Mouse (Mus musculus) R1 (cell line): Measurements from ENCODE around the gene Slc25a35.
"Not testable (repeated sequence)": the region's sequence is repeated elsewhere in the genome, so short reads cannot be mapped to it uniquely, and the experiment has no call there.

Experiments used
- DNase-seq: peaks from one replicate; pipeline ENCODE4 v3.0.0-alpha.2; 2018; ENCODE audit warnings: low read depth, low spot score

The Slc25a35 gene

GRCm38 (mm10) chr11:68961596-68961995 lies 6.3 kb upstream of the Slc25a35 start:
- DNase-seq: no peak

- DNase-seq: not testable (repeated sequence)
These were observed 5.8 kb upstream of the Slc25a35 start for GRCm38 (mm10) chr11:68962159-68962558.

- DNase-seq: no peak
These were observed 4.5 kb upstream of the Slc25a35 start for GRCm38 (mm10) chr11:68963405-68963804.

- no peak for DNase-seq
These were observed 2.9 kb upstream of the Slc25a35 start for GRCm38 (mm10) chr11:68965050-68965449.

DNA sequence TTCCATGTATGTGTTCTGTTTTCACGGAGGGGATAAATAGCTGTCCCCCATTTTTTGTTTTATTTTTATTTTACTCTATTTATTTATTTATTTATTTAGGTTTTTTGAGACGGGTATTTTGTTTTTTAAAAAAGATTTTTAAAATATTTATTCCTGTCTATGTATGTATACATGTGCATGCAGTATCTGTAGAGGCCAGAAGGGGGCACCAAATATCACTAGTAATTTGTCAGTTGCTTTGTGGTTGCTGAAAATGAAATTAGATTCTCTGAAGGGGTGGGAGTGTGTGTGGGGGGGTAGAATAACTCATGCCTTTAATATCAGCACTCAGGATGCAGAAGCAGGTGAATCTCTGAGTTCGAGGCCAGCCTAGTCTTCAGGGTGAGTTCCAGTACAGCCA lies 2.1 kb upstream of the Slc25a35 start:
- DNase-seq: peak; percentile 59

- DNase-seq: no peak
These were observed 1.4 kb upstream of the Slc25a35 start for GRCm38 (mm10) chr11:68966554-68966953.

GRCm38 (mm10) chr11:68968752-68969151 lies 821 bp downstream of the Slc25a35 start:
- no peak for DNase-seq

- DNase-seq: no peak
These were observed 2.3 kb downstream of the Slc25a35 start for GRCm38 (mm10) chr11:68970232-68970631.

GRCm38 (mm10) chr11:68973250-68974058 lies 5.5 kb downstream of the Slc25a35 start:
- DNase-seq: peak; percentile 95

DNA sequence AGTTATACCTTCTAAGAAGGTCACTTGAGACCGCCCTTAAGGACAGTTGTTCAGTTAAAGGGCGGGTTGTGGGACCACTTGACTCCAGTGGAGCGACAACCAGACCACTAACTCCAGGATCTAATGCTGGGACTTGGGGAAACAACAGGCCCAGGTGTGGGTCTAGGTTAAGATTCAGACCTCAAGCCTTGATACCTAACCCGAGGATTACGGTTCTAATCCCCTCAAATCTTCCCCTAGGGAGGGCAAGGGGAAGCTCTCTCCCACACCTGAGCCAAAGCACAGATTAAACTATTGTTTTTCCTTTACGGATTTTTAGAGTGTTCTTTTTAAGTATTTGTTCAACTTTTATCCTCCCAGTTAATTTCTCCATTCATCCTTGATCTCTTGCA lies 6.1 kb downstream of the Slc25a35 start:
- DNase-seq: no peak

DNA sequence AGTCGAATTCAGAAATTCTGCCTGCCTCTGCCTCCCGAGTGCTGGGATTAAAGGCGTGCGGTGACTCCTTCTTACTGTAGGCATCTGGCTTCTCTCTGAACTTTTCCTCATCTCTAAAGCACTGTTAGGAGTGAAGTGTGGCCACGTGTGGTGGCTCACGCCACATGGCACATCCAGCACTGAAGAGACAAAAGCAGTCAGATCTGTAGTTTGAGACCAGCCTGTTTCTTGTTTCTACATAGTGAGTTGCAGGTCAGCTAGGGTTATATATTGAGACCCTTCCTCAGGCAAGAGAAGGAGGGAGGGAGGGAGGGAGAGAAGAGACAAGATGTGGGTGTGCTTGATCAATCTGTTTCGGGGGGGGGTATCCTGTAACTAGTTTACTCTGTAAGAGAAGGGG lies 7.2 kb downstream of the Slc25a35 start, which contains the start of gene Rangrf:
Rangrf (minus strand) TSS at position 101 of the 400 bp plus-strand sequence.
- no peak for DNase-seq

DNA sequence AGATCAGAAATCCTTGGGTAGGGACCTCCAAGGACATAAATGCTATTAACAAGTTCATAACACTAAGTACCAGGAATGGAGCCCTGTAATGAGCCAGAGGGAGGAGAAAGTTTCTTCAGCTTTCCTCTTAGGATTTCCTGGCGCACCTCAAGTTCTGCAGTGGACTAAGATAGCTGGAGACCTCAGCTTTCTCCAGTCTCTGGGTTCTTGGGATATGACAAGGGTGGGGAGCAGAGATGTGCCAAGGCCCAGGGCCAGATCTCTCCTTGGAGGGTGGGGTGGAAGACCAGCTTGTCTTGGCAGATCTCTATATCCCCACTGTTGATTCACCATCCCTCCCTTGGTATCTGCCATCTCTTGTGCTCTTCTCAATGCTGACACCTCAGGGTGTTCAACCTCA lies 7.7 kb downstream of the Slc25a35 start:
- no peak for DNase-seq

- no peak for DNase-seq
These were observed 11.4 kb downstream of the Slc25a35 start for GRCm38 (mm10) chr11:68979320-68979733.

DNA sequence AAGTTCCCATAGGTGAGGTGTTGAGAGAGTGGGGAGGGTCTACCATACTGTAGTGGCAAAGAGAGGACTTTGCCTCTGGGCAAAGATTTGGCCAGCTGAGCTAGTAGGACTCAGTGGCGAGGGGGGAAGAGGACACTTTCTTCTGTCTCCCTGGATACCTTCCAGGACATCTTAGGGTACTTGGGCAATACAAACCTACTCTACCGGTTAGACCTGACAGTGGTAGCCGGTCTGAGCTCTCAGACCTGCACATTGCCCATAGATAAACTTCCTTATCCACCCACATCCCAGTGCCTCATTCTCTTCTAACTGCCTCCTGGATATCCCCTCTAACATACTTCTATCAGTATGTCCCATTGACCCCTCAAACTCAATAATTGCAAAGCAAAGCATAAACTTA lies 13.0 kb downstream of the Slc25a35 start:
- no peak for DNase-seq

DNA sequence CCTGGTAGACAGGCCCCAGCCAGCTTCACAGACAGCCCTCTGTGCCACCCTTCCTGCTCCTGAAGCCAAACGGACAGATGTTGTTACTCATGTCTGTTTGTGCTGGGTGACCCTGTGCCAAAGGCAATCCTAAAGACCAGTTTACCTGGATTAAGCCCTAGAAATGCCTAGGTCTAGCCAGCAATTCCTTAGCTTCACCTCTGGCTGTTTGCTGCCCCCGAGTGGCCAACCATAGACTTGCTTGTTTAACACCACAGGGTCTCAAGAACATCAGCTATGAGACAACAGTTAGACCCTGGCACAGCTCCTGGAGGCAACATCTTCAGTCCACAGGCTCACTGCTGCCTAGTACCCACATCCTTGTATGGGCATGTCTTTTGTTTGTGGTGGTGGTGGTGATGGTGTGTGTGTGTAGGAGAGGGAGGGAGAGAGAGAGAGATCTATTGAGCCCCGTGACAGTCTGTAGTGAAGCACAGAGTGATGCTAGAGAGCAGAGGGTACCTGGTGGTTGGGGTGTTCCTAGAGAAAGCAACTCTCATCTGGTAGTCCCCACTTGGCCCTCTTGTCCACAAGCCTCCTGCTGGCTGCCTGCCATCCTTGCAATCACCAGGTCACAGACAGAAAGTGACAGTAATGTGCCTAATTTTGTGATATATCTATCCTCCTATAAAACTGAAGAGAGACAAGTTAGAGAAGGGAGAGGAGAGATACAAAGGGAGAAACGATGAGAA lies 14.9 kb downstream of the Slc25a35 start:
- DNase-seq: peak; percentile 89

GRCm38 (mm10) chr11:68987365-68987882 lies 19.5 kb downstream of the Slc25a35 start:
- no peak for DNase-seq

DNA sequence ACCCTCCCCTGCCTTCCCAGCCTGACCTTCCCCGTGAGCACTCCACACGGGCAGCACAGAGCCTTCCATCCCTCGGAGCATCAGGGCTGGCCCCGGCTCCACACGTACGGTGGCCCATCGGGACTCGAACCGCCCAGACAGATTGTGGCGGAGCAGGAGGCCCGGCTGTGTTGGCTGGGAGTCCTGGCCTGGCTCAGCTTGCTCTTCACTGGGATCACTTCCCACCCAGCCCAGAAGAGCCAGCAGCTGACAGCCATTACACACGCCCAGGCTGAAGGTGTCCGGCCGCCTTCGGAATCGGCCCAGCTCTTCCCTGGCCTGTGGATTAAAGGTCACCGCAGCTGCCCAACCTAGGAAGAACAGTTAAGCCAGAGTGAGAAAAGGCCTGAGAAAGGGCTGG lies 20.4 kb downstream of the Slc25a35 start:
- DNase-seq: no peak

DNA sequence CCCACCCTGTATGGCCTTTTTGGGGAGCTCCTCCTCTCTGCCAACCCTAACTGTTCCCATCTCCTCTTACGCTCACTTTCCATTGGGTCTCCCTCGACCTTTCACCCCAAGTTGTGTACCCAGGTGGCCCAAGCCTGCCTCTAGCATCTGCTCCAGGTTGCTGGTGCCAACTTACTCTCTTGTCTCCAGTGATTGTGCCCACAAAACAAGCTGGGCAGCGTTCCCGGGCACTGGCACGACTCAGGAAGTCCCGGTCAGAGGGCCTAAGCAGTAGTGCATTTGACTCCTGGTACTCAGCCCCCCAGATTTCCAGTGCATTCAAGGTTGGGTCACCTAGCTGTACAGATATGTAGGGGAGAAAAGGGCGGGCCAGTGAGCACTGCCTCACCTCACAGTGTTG lies 25.2 kb downstream of the Slc25a35 start:
- no peak for DNase-seq

- DNase-seq: peak; percentile 59
These were observed 26.4 kb downstream of the Slc25a35 start for GRCm38 (mm10) chr11:68994377-68994776.

DNA sequence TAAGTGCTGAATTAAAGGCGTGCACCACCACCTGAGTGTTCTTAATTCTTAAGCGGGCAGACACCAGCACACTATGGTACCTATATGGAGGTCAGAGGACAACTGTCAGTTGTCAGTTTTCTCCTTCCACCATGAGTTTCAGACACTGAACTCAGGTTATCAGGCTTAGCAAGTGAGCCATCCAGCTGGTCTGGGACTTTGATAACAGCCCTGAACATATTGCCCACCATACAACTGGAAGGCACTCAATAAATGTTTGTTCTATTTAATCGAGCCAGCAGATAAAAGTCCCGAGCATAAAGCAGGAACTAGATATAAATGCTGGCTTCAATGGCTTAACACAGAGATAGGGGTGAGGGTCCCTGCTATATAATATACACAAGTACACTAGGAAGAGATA lies 29.1 kb downstream of the Slc25a35 start:
- no peak for DNase-seq

DNA sequence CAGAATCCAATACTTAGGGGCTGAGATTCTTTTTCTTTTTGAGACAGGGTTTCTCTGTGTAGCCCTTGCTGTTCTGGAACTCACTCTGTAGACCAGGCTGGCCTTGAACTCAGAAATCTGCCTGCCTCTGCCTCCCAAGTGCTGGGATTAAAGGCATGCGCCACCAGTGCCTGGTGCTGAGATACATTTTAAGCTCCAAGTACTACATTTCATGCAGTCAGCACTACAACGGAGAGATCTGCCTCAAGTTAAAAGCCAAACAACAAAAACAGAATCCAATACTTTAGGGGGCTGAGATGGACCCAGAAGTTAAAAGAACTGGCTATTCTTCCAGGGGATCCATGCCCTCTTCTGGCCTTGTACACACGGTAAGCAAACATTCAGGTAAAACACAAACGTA lies 34.9 kb downstream of the Slc25a35 start:
- DNase-seq: not testable (repeated sequence)

- no peak for DNase-seq
These were observed 35.7 kb downstream of the Slc25a35 start for GRCm38 (mm10) chr11:69003592-69003991.

- no peak for DNase-seq
These were observed 37.3 kb downstream of the Slc25a35 start for GRCm38 (mm10) chr11:69005193-69005592.
